Mouse (Mus musculus) spleen, adult 18-20 months (tissue): ENCODE results near the gene Nfx1.

Source experiments
- DNase-seq, 2 experiments: peaks; one replicate each; pipeline ENCODE4 v3.0.0; 2022; ENCODE audit warnings: mixed read lengths in 2 of 2

The Nfx1 gene

GRCm38 (mm10) chr4:41047524-41048271 lies 77.0 kb downstream of the Nfx1 start, which contains the start of gene Aqp7:
TSS of gene Aqp7 (minus strand) at chr4:41048139.
- no peak for DNase-seq

- DNase-seq, result no peak
Measured at GRCm38 (mm10) chr4:41048926-41049325, 78.2 kb downstream of the Nfx1 start.

- DNase-seq, result peak; percentile 18 to 71
Measured at GRCm38 (mm10) chr4:41050726-41051675, 80.3 kb downstream of the Nfx1 start.

DNA sequence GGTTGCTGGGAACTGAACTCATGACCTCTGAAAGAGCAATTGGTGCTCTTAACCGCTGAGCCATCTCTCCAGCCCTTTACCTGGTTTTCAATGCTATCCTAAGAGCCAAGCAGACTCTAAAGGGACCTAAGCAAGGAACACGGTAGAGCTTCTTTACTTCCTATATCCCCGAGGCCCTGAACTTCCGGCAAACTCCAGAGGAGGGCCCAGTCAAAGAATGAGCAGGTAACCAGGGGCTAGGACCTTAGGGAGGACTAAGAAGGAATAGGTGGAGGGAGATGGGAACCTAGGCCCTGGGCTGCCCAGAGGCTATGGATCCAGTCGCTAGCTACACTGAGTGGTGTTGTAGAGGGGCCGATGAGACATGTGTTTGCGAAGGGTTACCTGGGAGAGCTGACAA lies 81.1 kb downstream of the Nfx1 start:
- DNase-seq, result no peak

- no peak for DNase-seq
Measured at GRCm38 (mm10) chr4:41055111-41055510, 84.4 kb downstream of the Nfx1 start.

DNA sequence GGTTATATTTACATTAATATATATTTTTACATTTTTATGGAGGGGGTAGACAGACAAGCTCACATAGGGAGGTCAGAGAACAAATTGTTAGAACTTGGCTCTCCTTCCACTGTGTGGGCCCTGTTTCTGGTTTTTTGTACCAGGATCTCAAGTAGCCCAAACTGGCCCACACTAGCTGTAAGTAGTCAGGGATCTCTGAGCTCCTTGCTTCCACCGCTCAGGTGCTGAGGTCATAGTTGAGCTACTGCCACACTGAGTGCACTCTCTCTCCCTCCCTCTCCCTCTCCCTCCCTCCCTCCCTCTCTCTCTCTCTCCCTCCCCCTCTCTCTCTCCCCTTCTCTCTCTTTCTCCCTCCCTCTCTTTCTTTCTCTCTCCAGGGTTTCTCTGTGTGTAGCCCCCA lies 85.5 kb downstream of the Nfx1 start:
- DNase-seq, result no peak

- no peak for DNase-seq
Measured at GRCm38 (mm10) chr4:41056742-41057332, 86.1 kb downstream of the Nfx1 start.

- DNase-seq, result no peak
Measured at GRCm38 (mm10) chr4:41057361-41057760, 86.7 kb downstream of the Nfx1 start.

GRCm38 (mm10) chr4:41063351-41063750 lies 92.6 kb downstream of the Nfx1 start:
- DNase-seq, result no peak

DNA sequence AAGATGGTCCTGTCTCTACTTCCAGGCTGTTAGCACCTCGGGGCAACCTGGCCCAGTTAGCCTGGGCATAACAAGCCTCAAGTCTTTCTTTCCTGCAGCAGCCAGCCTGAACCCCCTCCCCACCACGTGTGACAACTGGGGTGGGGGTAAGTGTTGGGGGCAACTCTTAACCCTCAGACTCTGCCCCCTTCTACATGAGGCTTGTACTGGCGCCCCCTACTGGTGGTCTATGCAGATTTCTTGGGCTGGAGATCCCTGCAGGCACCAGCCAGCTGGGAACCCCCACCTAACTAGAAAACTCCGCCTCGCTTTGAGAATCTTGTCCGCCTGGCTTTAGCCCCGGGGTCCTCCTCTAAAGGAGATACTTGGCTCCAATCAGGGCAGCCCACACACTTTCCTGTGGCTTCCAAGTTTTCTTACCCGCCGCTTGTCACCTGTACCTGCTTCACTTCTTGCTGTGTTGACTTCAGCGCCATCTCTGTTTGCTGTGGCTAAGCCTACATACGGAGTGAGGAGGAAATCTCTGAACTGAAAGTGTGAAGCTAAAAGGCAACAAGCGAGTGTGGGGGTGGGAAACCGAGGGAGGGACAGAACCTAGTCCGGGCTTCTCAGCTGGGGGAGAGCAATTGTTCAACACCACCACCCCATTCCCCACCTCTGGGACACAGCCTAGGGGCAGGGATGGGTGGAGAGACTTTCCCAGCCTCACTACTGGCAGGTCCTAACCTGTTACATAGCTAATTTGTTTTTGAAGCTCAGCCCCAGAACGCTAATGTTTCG lies 93.4 kb downstream of the Nfx1 start:
- DNase-seq, result peak in 1 of 2 experiments; percentile 35

- no peak for DNase-seq
Measured at GRCm38 (mm10) chr4:41065196-41065595, 94.5 kb downstream of the Nfx1 start.

GRCm38 (mm10) chr4:41071500-41072429 lies 101.1 kb downstream of the Nfx1 start:
- no peak for DNase-seq

DNA sequence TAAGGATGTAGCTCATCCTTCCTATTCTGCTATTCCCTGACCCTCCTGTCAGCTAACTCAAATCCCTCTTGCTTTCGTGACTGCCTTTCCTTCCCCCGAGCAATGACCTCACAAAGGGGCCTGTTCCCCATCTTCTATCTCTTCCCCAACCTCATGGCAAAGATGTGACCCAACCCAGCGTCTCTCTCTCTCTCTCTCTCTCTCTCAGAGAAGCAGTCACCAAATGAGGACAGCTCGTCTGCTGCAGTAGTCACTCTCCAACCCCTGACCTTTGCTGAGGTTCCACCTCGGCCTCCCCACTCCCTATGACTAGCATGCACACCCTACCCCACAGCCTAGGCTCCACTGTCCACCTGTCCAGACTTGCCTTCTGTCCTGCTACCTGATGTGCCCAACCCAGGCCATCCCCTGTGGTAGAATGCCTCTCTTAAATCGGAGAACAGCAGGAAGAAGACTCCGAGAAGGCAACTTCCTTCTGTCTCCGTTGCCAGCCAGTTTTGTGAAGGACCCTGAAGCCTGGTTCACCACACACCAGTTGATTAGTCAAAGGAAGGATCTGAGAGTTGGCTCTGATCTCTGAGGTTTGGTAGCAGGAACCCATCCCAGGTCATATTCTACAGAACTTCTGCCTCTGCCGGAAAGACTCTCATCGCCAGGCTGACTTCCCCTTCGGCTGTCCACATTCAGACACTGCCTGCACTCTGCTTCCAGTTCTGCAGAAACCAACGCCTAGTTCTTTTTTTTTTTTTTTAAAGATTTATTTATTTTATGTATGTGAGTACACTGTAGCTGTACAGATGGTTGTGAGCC lies 102.5 kb downstream of the Nfx1 start:
- DNase-seq, result no peak

- DNase-seq, result no peak
Measured at GRCm38 (mm10) chr4:41074461-41074860, 103.8 kb downstream of the Nfx1 start.
